Mouse (Mus musculus): ENCODE measurements around the gene Klf15. TPM values are rescaled to one million over a fixed set of nuclear protein-coding genes. Genes with fewer than 3 reads are reported as not detected.

Klf15 gene
- polyA plus RNA-seq, 1 experiment from 2014 or later: 4.3 TPM

DNA sequence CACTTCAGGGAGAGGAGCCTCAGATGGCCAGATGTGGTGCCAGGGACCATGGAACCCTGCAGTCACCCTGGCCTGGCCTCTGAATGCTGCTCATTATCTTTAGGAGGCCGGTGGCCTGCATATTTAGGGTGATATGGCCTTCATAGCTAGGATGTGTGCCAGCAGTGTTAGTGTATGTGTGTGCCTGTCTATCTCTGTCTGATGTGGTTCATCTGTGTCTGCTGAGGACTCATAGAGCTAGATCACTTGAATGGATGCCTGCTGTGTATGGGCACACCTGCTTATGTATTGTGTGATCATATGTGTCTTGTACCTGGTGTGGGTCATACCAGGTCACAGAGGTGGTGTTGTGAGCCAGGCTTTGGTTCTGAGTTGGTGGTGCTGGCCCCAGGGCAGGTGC is 5.8 kb downstream of the Klf15 start:
- peaks cover 15% of the 10 kb centered on the region; the same call in 1 of the 2 replicates for H3K36me3 ChIP-seq
- H3K9me3 ChIP-seq (replicated peaks): no peaks in the 10 kb centered on the region
- no peak overlapping the region for H3K27ac ChIP-seq
- H3K4me1 ChIP-seq: peaks cover 35% of the 10 kb centered on the region
- DNase-seq (ENCODE audit: low spot score): no peak
- 85% methylated on average over 1 of the region's 1 CpGs for WGBS
- H3K27me3 ChIP-seq (ENCODE audit: low read depth, poor library complexity, severe bottlenecking): no peaks in the 10 kb centered on the region
- no peak overlapping the region for H3K4me3 ChIP-seq

DNA sequence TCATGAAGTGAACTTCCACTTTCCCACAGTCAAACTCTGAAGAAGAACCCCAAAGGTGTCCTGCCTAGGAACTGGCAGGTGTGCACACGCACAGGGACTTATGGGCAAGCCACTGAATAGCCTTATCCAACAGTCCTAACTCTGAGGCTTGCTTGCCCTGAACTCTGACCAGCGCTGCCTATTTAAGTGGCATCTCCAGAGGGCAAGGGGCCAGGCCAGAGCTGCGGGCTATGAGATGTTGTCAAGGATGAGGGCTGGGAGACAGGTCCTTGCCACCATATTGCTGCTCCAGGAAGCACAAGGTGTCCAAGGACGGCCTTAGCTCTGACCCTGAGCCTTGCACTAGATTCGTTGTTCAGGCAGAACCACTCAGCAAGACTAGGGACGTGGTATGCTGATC is 6.7 kb downstream of the Klf15 start:
- 92% methylated on average over 6 of the region's 6 CpGs for WGBS
- no peak overlapping the region for H3K4me3 ChIP-seq

DNA sequence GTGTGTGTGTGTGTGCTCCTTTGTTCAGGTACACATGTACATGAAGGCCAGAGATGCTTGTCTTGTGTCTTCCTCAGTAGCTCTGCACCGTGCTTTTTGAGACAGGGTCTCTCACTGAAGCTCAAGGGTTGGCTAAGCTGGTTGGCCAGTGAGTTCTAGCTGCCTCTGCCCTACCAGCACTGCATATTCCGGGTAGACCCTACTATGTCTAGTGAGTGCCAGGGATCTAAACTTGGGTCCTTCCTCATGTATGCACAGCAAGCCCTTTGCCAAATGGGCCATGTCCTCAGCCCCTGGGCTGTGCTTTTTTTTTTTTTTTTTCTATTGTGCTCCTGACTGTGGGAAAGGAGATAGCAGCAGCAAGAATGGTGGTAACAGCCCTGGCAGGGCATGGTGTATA is 7.9 kb downstream of the Klf15 start:
- no peak overlapping the region for H3K27ac ChIP-seq
- H3K4me1 ChIP-seq: peaks cover 21% of the 10 kb centered on the region
- H3K36me3 ChIP-seq: peaks cover 15% of the 10 kb centered on the region; the same call in 1 of the 2 replicates
- H3K9me3 ChIP-seq (replicated peaks): no peaks in the 10 kb centered on the region
- no peaks in the 10 kb centered on the region for H3K27me3 ChIP-seq (ENCODE audit: low read depth, poor library complexity, severe bottlenecking)
- WGBS: 96% methylated on average over 2 of the region's 2 CpGs
- no peak overlapping the region for H3K4me3 ChIP-seq
- DNase-seq (ENCODE audit: low spot score): no peak

More for the DNA sequence above, 6.7 kb downstream of the Klf15 start:
- peaks cover 27% of the 10 kb centered on the region for H3K4me1 ChIP-seq
- H3K27ac ChIP-seq: no peak overlapping the region
- H3K9me3 ChIP-seq (replicated peaks): no peaks in the 10 kb centered on the region
- peaks cover 15% of the 10 kb centered on the region; the same call in 1 of the 2 replicates for H3K36me3 ChIP-seq
- no peaks in the 10 kb centered on the region for H3K27me3 ChIP-seq (ENCODE audit: low read depth, poor library complexity, severe bottlenecking)
- DNase-seq (ENCODE audit: low spot score): no peak

- WGBS: 74% methylated on average over 12 of the region's 12 CpGs
- Histone ChIP-seq H3K4me3 (no peak overlapping the region), H3K27me3 (ENCODE audit: low read depth, poor library complexity, severe bottlenecking) (no peaks in the 10 kb centered on the region), H3K36me3 (peaks cover 15% of the 10 kb centered on the region; the same call in 1 of the 2 replicates), H3K27ac (peak overlapping the region; percentile 64), H3K9me3 (replicated peaks) (no peaks in the 10 kb centered on the region), H3K4me1 (peaks cover 21% of the 10 kb centered on the region)
- DNase-seq (ENCODE audit: low spot score): no peak
These were observed 8.7 kb downstream of the Klf15 start for GRCm38 (mm10) chr6:90470947-90471541.

DNA sequence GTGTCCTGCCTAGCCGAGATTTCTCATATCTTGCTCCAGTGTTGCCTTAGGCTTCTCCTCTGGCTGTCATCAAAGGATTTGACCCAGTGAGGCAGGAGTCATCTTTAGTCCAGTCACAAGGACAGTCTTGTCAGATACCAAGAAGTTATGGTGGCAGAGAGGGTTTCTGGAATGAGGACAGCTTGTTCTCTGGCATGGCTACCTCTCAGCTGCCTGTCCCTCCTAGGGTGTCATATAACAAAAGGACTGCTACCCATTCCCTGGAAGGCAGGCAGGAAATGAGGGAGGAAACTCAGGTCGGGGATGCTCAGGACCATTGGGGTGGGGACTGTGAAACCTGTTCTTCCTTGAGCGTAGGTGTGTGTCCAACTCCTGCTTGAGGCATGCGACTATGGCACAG is 9.7 kb downstream of the Klf15 start:
- Histone ChIP-seq H3K9me3 (replicated peaks) (no peaks in the 10 kb centered on the region), H3K27ac (no peak overlapping the region), H3K4me3 (no peak overlapping the region), H3K36me3 (0 out of 2 replicates have a peak, but pooled peaks cover 8% of the 10 kb centered on the region), H3K27me3 (ENCODE audit: low read depth, poor library complexity, severe bottlenecking) (no peaks in the 10 kb centered on the region), H3K4me1 (peaks cover 24% of the 10 kb centered on the region)
- DNase-seq (ENCODE audit: low spot score): no peak
- WGBS: 65% methylated on average over 4 of the region's 4 CpGs

GRCm38 (mm10) chr6:90472697-90473096 is 10.3 kb downstream of the Klf15 start:
- Histone ChIP-seq H3K36me3 (0 out of 2 replicates have a peak, but pooled peaks cover 3% of the 10 kb centered on the region), H3K27me3 (ENCODE audit: low read depth, poor library complexity, severe bottlenecking) (no peaks in the 10 kb centered on the region), H3K9me3 (replicated peaks) (no peaks in the 10 kb centered on the region), H3K4me1 (peaks cover 27% of the 10 kb centered on the region), H3K27ac (no peak overlapping the region; the same call in 1 of the 2 replicates), H3K4me3 (no peak overlapping the region)
- DNase-seq (ENCODE audit: low spot score): no peak
- WGBS: 92% methylated on average over 3 of the region's 3 CpGs

- no peak overlapping the region for H3K4me3 ChIP-seq
- H3K27me3 ChIP-seq (ENCODE audit: low read depth, poor library complexity, severe bottlenecking): no peaks in the 10 kb centered on the region
- H3K9me3 ChIP-seq (replicated peaks): no peaks in the 10 kb centered on the region
- no peak for DNase-seq (ENCODE audit: low spot score)
- H3K27ac ChIP-seq: no peak overlapping the region
- no peaks in the 10 kb centered on the region for H3K36me3 ChIP-seq
- peaks cover 27% of the 10 kb centered on the region for H3K4me1 ChIP-seq
- 93% methylated on average over 24 of the region's 24 CpGs for WGBS
These were observed 11.4 kb downstream of the Klf15 start for GRCm38 (mm10) chr6:90473630-90474360.

DNA sequence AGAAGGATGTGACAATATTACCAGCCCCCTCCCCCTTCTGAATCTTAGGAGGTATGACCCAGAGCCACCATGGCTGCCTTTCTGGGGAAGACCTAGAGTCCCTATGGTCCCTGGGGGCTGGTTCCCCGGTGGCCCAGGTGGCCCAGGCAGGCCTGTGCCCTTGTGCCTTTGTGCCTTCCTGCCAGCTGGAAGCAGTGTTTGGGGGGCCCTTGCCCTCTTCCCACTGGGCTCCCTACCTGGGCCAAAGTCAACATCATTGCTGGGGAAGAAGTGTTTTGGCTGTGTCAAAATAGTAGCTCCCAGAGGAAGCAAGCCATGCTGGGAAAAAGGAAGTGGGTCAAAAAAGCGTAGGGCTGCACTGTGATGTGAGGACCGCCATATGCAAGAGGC is 12.0 kb downstream of the Klf15 start:
- no peak for DNase-seq (ENCODE audit: low spot score)
- WGBS: 95% methylated on average over 3 of the region's 3 CpGs
- no peaks in the 10 kb centered on the region for H3K9me3 ChIP-seq (replicated peaks)
- H3K4me1 ChIP-seq: peaks cover 27% of the 10 kb centered on the region
- no peak overlapping the region for H3K4me3 ChIP-seq
- H3K27me3 ChIP-seq (ENCODE audit: low read depth, poor library complexity, severe bottlenecking): no peaks in the 10 kb centered on the region
- H3K27ac ChIP-seq: no peak overlapping the region
- no peaks in the 10 kb centered on the region for H3K36me3 ChIP-seq

DNA sequence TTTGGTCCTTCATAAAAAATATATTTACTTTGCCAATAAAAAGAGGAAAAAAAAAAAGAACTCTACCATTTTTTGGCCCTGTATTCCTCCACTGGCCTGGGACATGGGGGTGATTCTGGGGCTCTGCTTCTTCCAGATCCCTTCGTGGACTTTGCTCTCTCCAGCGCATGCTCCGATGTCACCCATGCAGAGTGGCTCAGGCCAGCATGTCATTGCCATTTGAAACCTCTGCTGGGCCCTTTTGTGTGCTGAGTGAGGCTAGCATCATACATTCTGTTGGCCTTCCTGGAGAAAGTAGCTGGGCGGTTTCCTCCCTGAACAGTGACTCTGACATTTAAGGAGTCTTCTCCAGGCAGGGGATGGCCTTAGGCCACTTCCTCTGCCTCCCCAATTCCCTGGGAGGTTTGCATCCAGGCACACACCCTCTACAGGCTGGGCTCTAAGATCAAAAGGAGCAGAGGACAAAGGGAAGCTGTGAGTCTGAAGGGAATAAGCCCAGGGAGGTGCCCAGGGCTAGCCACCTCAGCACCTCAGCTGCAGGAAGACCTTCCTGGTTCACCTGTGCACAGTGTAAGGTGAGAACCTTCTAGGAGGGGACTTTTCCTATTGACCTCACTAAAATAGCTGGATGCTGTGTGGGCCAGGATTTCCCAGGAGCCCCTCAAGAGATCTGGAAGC is 12.9 kb downstream of the Klf15 start:
- Histone ChIP-seq H3K36me3 (no peaks in the 10 kb centered on the region), H3K27me3 (ENCODE audit: low read depth, poor library complexity, severe bottlenecking) (no peaks in the 10 kb centered on the region), H3K27ac (no peak overlapping the region), H3K4me1 (peaks cover 27% of the 10 kb centered on the region), H3K9me3 (replicated peaks) (no peaks in the 10 kb centered on the region), H3K4me3 (no peak overlapping the region)
- DNase-seq (ENCODE audit: low spot score): no peak
- WGBS: 70% methylated on average over 4 of the region's 4 CpGs

- H3K27me3 ChIP-seq (ENCODE audit: low read depth, poor library complexity, severe bottlenecking): no peaks in the 10 kb centered on the region
- no peak overlapping the region for H3K27ac ChIP-seq
- H3K4me1 ChIP-seq: peaks cover 25% of the 10 kb centered on the region
- no peak for DNase-seq (ENCODE audit: low spot score)
- WGBS: 78% methylated on average over 3 of the region's 3 CpGs
- no peaks in the 10 kb centered on the region for H3K9me3 ChIP-seq (replicated peaks)
- no peak overlapping the region for H3K4me3 ChIP-seq
- no peaks in the 10 kb centered on the region for H3K36me3 ChIP-seq
These were observed 13.5 kb downstream of the Klf15 start for GRCm38 (mm10) chr6:90475854-90476212.

DNA sequence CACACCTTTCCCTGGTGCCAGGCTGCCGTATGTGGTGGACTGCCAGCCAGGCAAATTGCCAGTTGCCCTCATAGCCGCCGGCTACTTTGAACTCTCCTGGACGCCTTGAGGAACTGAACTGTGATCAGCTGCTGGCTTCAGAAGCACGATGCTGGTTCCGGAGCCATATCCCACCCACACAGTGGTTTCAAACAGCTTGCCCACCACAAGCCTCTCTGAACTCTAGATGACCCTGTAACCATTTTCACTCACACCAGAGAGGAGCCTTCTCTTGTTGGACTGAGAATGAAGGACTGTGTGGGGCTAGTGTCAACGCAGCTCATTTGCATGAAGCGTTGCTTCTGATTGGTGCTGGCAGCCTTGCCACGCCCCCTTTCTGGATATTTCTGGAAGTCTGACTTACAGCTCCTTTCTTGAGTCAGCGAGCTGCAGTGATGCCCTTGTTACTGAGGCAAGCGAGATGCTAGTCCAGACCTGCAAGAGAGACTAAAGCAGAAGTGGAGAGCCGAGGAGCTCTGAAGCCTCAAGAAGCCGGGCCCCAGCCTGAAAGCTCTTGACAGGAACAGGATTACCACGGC is 14.7 kb downstream of the Klf15 start:
- WGBS: 60% methylated on average over 14 of the region's 14 CpGs
- H3K9me3 ChIP-seq (replicated peaks): no peaks in the 10 kb centered on the region
- H3K4me3 ChIP-seq: no peak overlapping the region
- H3K27me3 ChIP-seq (ENCODE audit: low read depth, poor library complexity, severe bottlenecking): no peaks in the 10 kb centered on the region
- H3K27ac ChIP-seq: no peak overlapping the region
- H3K36me3 ChIP-seq: no peaks in the 10 kb centered on the region
- peaks cover 13% of the 10 kb centered on the region for H3K4me1 ChIP-seq
- DNase-seq (ENCODE audit: low spot score): no peak

GRCm38 (mm10) chr6:90484249-90484648 is 21.9 kb downstream of the Klf15 start:
- 56% methylated on average over 3 of the region's 3 CpGs for WGBS
- no peaks in the 10 kb centered on the region for H3K9me3 ChIP-seq (replicated peaks)
- peaks cover 3% of the 10 kb centered on the region; the same call in 1 of the 2 replicates for H3K4me1 ChIP-seq
- no peak overlapping the region for H3K27ac ChIP-seq
- no peaks in the 10 kb centered on the region for H3K36me3 ChIP-seq
- DNase-seq (ENCODE audit: low spot score): no peak
- no peak overlapping the region for H3K4me3 ChIP-seq
- H3K27me3 ChIP-seq (ENCODE audit: low read depth, poor library complexity, severe bottlenecking): no peaks in the 10 kb centered on the region

GRCm38 (mm10) chr6:90484876-90485275 is 22.5 kb downstream of the Klf15 start:
- H3K4me3 ChIP-seq: no peak overlapping the region
- no peak overlapping the region for H3K27ac ChIP-seq
- peaks cover 3% of the 10 kb centered on the region; the same call in 1 of the 2 replicates for H3K4me1 ChIP-seq
- 90% methylated on average over 5 of the region's 5 CpGs for WGBS
- H3K27me3 ChIP-seq (ENCODE audit: low read depth, poor library complexity, severe bottlenecking): no peaks in the 10 kb centered on the region
- DNase-seq (ENCODE audit: low spot score): no peak
- H3K36me3 ChIP-seq: no peaks in the 10 kb centered on the region
- H3K9me3 ChIP-seq (replicated peaks): no peaks in the 10 kb centered on the region

Data from limb, embryonic 10.5 days (tissue).